Mouse (Mus musculus): ENCODE data around the gene Cgnl1.
A peak's percentile ranks its signal among the peaks of the same experiment; 100 is the strongest.

Gene Cgnl1

GRCm38 (mm10) chr9:71623871-71624569 is 147.4 kb downstream of the Cgnl1 start:
- peak; percentile 84 for DNase-seq (ENCODE audit: low read depth, low spot score)

GRCm38 (mm10) chr9:71622593-71622992 is 148.8 kb downstream of the Cgnl1 start:
- no peak for DNase-seq (ENCODE audit: low read depth, low spot score)

- DNase-seq (ENCODE audit: low read depth, low spot score): no peak
Observed at GRCm38 (mm10) chr9:71621968-71622367, 149.4 kb downstream of the Cgnl1 start.

- peak; percentile 54 for DNase-seq (ENCODE audit: low read depth, low spot score)
Observed at GRCm38 (mm10) chr9:71620116-71620515, 151.3 kb downstream of the Cgnl1 start.

GRCm38 (mm10) chr9:71617363-71617762 is 154.0 kb downstream of the Cgnl1 start:
- DNase-seq (ENCODE audit: low read depth, low spot score): peak; percentile 67

GRCm38 (mm10) chr9:71616185-71616584 is 155.2 kb downstream of the Cgnl1 start:
- peak; percentile 89 for DNase-seq (ENCODE audit: low read depth, low spot score)

GRCm38 (mm10) chr9:71614643-71615042 is 156.8 kb downstream of the Cgnl1 start:
- peak; percentile 76 for DNase-seq (ENCODE audit: low read depth, low spot score)

GRCm38 (mm10) chr9:71612981-71613380 is 158.4 kb downstream of the Cgnl1 start:
- peak; percentile 74 for DNase-seq (ENCODE audit: low read depth, low spot score)

- DNase-seq (ENCODE audit: low read depth, low spot score): no peak
Observed at GRCm38 (mm10) chr9:71611876-71612275, 159.5 kb downstream of the Cgnl1 start.

- no peak for DNase-seq (ENCODE audit: low read depth, low spot score)
Observed at GRCm38 (mm10) chr9:71609010-71609409, 162.4 kb downstream of the Cgnl1 start.

GRCm38 (mm10) chr9:71606296-71607057 is 164.9 kb downstream of the Cgnl1 start:
- DNase-seq (ENCODE audit: low read depth, low spot score): no peak

- no peak for DNase-seq (ENCODE audit: low read depth, low spot score)
Observed at GRCm38 (mm10) chr9:71604914-71605635, 166.3 kb downstream of the Cgnl1 start.

- DNase-seq (ENCODE audit: low read depth, low spot score): no peak
Observed at GRCm38 (mm10) chr9:71599861-71600260, 171.5 kb downstream of the Cgnl1 start.

- no peak for DNase-seq (ENCODE audit: low read depth, low spot score)
Observed at GRCm38 (mm10) chr9:71596888-71597287, 174.5 kb downstream of the Cgnl1 start.

- DNase-seq (ENCODE audit: low read depth, low spot score): no peak
Observed at GRCm38 (mm10) chr9:71592577-71593285, 178.7 kb downstream of the Cgnl1 start.

- peak; percentile 91 for DNase-seq (ENCODE audit: low read depth, low spot score)
Observed at GRCm38 (mm10) chr9:71591938-71592548, 179.4 kb downstream of the Cgnl1 start, which contains the start of gene Myzap. Gene Myzap, minus strand, starts transcription at chr9:71592360.

GRCm38 (mm10) chr9:71591106-71591505 is 180.3 kb downstream of the Cgnl1 start:
- DNase-seq (ENCODE audit: low read depth, low spot score): no peak

GRCm38 (mm10) chr9:71589771-71590170 is 181.6 kb downstream of the Cgnl1 start:
- DNase-seq (ENCODE audit: low read depth, low spot score): no peak

- no peak for DNase-seq (ENCODE audit: low read depth, low spot score)
Observed at GRCm38 (mm10) chr9:71588930-71589592, 182.3 kb downstream of the Cgnl1 start.

- DNase-seq (ENCODE audit: low read depth, low spot score): no peak
Observed at GRCm38 (mm10) chr9:71586408-71586807, 185.0 kb downstream of the Cgnl1 start.

GRCm38 (mm10) chr9:71582771-71583170 is 188.6 kb downstream of the Cgnl1 start:
- DNase-seq (ENCODE audit: low read depth, low spot score): no peak

Data from ZHBTc4 (cell line).